Mouse (Mus musculus) macrophage (primary cell): ENCODE results near the gene Lsr. TPM values are rescaled to one million over a fixed set of nuclear protein-coding genes. Genes with fewer than 3 reads are reported as not detected.
A peak's percentile ranks its signal among the peaks of the same experiment; 100 is the strongest.

Experiments
- H3K27ac ChIP-seq: fragments of 350-480 bp; formaldehyde crosslinking; 2 replicates; pipeline ENCODE4 v1.9.0; 2021
- H3K36me3 ChIP-seq: fragments of 350-480 bp; formaldehyde crosslinking; 2 replicates; pipeline ENCODE4 v1.9.0; 2021; ENCODE audit errors: inconsistent target
- H3K4me3 ChIP-seq: fragments of 350-480 bp; formaldehyde crosslinking; 2 replicates; pipeline ENCODE4 v1.9.0; 2021; ENCODE audit errors: inconsistent target
- H3K79me2 ChIP-seq: fragments of 350-480 bp; formaldehyde crosslinking; 2 replicates; pipeline ENCODE4 v1.9.0; 2021; ENCODE audit errors: inconsistent target
- WGBS: methylation state at CpG from one replicate; pipeline ENCODE4 v1.1.7; 2026; ENCODE audit warnings: inconsistent platforms; ENCODE audit not compliant: missing documents; 5-methylcytosine and 5-hydroxymethylcytosine counted together
- polyA plus RNA-seq: library from polyadenylated mRNA; stranded (reverse); fragments of 250-400 nt; gene quantifications from 3 replicates; pipeline ENCODE4 v1.2.4, GENCODE M21; 2018; ENCODE audit warnings: inconsistent platforms
- total RNA-seq, 78 experiments: library from RNA; depleted of rRNA; stranded (reverse); fragments of 250-400 nt; gene quantifications; 1 replicate in 9 of 78; 2 replicates in 24 of 78; 3 replicates in 43 of 78; 4 replicates in 2 of 78; pipeline ENCODE4 v1.2.4; 2018; ENCODE audit warnings: inconsistent platforms in 56 of 78

Gene Lsr
- 1 to 10 TPM in 5 of 26 experiments, under 1 TPM in 15, not detected in 6; 0.33 to 1.3 (median 0.70) TPM for total RNA-seq (2018; cell fraction: chromatin; rRNA removed)
- under 1 TPM; 0.19 to 0.68 (median 0.42) TPM for total RNA-seq (2018; cell fraction: cytosol; rRNA removed)
- total RNA-seq (2018; cell fraction: nucleus; rRNA removed), result 1 to 10 TPM in 12 of 26 experiments, under 1 TPM in 14; 0.34 to 2.3 (median 0.92) TPM
- 0.29 to 2.2 TPM (median 0.38 TPM) in 3 replicates for polyA plus RNA-seq

GRCm38 (mm10) chr7:30973251-30973500, at the start of gene Lsr:
Lsr (minus strand) TSS chr7:30973464.
- H3K36me3 ChIP-seq, result no peaks in the 10 kb centered on the region
- 7% methylated on average over 19 of the region's 19 CpGs for WGBS
- H3K27ac ChIP-seq, result peak within 1 kb of the TSS; percentile 41
- H3K79me2 ChIP-seq, result no peaks in the 10 kb centered on the region
- peak within 1 kb of the TSS; percentile 35 for H3K4me3 ChIP-seq

- WGBS, result 85% methylated on average over 8 of the region's 10 CpGs
- H3K4me3 ChIP-seq, result no peak overlapping the region
- no peaks in the 10 kb centered on the region for H3K79me2 ChIP-seq
- no peak overlapping the region for H3K27ac ChIP-seq
- no peaks in the 10 kb centered on the region for H3K36me3 ChIP-seq
Observed at GRCm38 (mm10) chr7:31017104-31017901, 44.0 kb upstream of the Lsr start.

- 90% methylated on average over 5 of the region's 5 CpGs for WGBS
Observed at GRCm38 (mm10) chr7:31012971-31013370, 39.7 kb upstream of the Lsr start.

GRCm38 (mm10) chr7:31008889-31009288, 35.6 kb upstream of the Lsr start:
- Histone ChIP-seq H3K4me3 (no peak overlapping the region), H3K79me2 (no peaks in the 10 kb centered on the region), H3K36me3 (no peaks in the 10 kb centered on the region), H3K27ac (peak overlapping the region; percentile 86)
- WGBS, result 58% methylated on average over 3 of the region's 3 CpGs

More at GRCm38 (mm10) chr7:31012971-31013370, 39.7 kb upstream of the Lsr start:
- Histone ChIP-seq H3K27ac (no peak overlapping the region), H3K79me2 (no peaks in the 10 kb centered on the region), H3K4me3 (no peak overlapping the region), H3K36me3 (no peaks in the 10 kb centered on the region)

- Histone ChIP-seq H3K79me2 (no peaks in the 10 kb centered on the region), H3K36me3 (no peaks in the 10 kb centered on the region), H3K4me3 (no peak overlapping the region), H3K27ac (peak overlapping the region; percentile 86)
- 0% methylated on average over 1 of the region's 1 CpGs for WGBS
Observed at GRCm38 (mm10) chr7:31008175-31008574, 34.9 kb upstream of the Lsr start.

- Histone ChIP-seq H3K79me2 (no peaks in the 10 kb centered on the region), H3K27ac (peak overlapping the region; percentile 86), H3K4me3 (no peak overlapping the region), H3K36me3 (no peaks in the 10 kb centered on the region)
- 7% methylated on average over 1 of the region's 1 CpGs for WGBS
Observed at GRCm38 (mm10) chr7:31007775-31008174, 34.5 kb upstream of the Lsr start.

GRCm38 (mm10) chr7:31002650-31003049, 29.4 kb upstream of the Lsr start:
- H3K79me2 ChIP-seq, result no peaks in the 10 kb centered on the region
- H3K27ac ChIP-seq, result peak overlapping the region; percentile 94
- H3K4me3 ChIP-seq, result peak overlapping the region; percentile 37
- WGBS, result 2% methylated on average over 8 of the region's 8 CpGs
- no peaks in the 10 kb centered on the region for H3K36me3 ChIP-seq

- Histone ChIP-seq H3K4me3 (no peak overlapping the region), H3K36me3 (no peaks in the 10 kb centered on the region), H3K27ac (peak overlapping the region; percentile 94), H3K79me2 (no peaks in the 10 kb centered on the region)
- WGBS, result 3% methylated on average over 7 of the region's 7 CpGs
Observed at GRCm38 (mm10) chr7:31000505-31001020, 27.3 kb upstream of the Lsr start.

- H3K27ac ChIP-seq, result no peak overlapping the region
Observed at GRCm38 (mm10) chr7:30996491-30996890, 23.2 kb upstream of the Lsr start.

GRCm38 (mm10) chr7:30993986-30994385, 20.7 kb upstream of the Lsr start:
- Histone ChIP-seq H3K27ac (no peak overlapping the region), H3K4me3 (no peak overlapping the region), H3K36me3 (no peaks in the 10 kb centered on the region), H3K79me2 (no peaks in the 10 kb centered on the region)
- WGBS, result 98% methylated on average over 5 of the region's 5 CpGs

More at GRCm38 (mm10) chr7:30996491-30996890, 23.2 kb upstream of the Lsr start:
- 94% methylated on average over 2 of the region's 2 CpGs for WGBS
- no peaks in the 10 kb centered on the region for H3K36me3 ChIP-seq
- no peak overlapping the region for H3K4me3 ChIP-seq
- no peaks in the 10 kb centered on the region for H3K79me2 ChIP-seq

GRCm38 (mm10) chr7:30992148-30992547, 18.9 kb upstream of the Lsr start:
- Histone ChIP-seq H3K79me2 (no peaks in the 10 kb centered on the region), H3K27ac (no peak overlapping the region), H3K36me3 (no peaks in the 10 kb centered on the region), H3K4me3 (no peak overlapping the region)
- 57% methylated on average over 5 of the region's 5 CpGs for WGBS

GRCm38 (mm10) chr7:30988519-30989162, 15.4 kb upstream of the Lsr start:
- Histone ChIP-seq H3K4me3 (no peak overlapping the region), H3K79me2 (no peaks in the 10 kb centered on the region), H3K27ac (no peak overlapping the region), H3K36me3 (no peaks in the 10 kb centered on the region)
- 95% methylated on average over 4 of the region's 4 CpGs for WGBS

GRCm38 (mm10) chr7:30985357-30985756, 12.1 kb upstream of the Lsr start:
- 98% methylated on average over 9 of the region's 9 CpGs for WGBS
- Histone ChIP-seq H3K79me2 (no peaks in the 10 kb centered on the region), H3K4me3 (no peak overlapping the region), H3K36me3 (no peaks in the 10 kb centered on the region), H3K27ac (no peak overlapping the region)

GRCm38 (mm10) chr7:30981703-30982102, 8.4 kb upstream of the Lsr start:
- WGBS, result 94% methylated on average over 4 of the region's 4 CpGs
- H3K36me3 ChIP-seq, result no peaks in the 10 kb centered on the region
- no peak overlapping the region for H3K4me3 ChIP-seq
- no peaks in the 10 kb centered on the region for H3K79me2 ChIP-seq
- H3K27ac ChIP-seq, result no peak overlapping the region
